Mouse (Mus musculus) myocyte (in vitro differentiated cells): ENCODE measurements at regions not wholly inside any gene's neighbourhood (a gene's known extent, or its start where the extent isn't known, plus 50 kb on each side); places are given as distances from the start of the nearest gene placed in this dataset.

Experiments
- H3K27me3 ChIP-seq: one replicate; pipeline ENCODE4 v1.6.1; 2011; ENCODE audit not compliant: control insufficient read depth, insufficient read depth, insufficient read length
- H3K36me3 ChIP-seq: one replicate; pipeline ENCODE4 v1.6.1; 2011; ENCODE audit not compliant: control insufficient read depth, insufficient read depth
- H3K4me2 ChIP-seq: one replicate; pipeline ENCODE4 v1.6.1; 2011; ENCODE audit warnings: low read depth, control low read depth
- H3K4me3 ChIP-seq: one replicate; pipeline ENCODE4 v1.5.1; 2011; ENCODE audit warnings: mild to moderate bottlenecking, control low read depth, moderate library complexity
- H3K79me2 ChIP-seq: one replicate; pipeline ENCODE4 v1.6.1; 2011; ENCODE audit not compliant: control insufficient read depth, insufficient read depth
- H3ac ChIP-seq: one replicate; pipeline ENCODE4 v1.6.1; 2011; ENCODE audit not compliant: control insufficient read depth, insufficient read length
- CEBPB ChIP-seq: IDR thresholded peaks from 2 replicates; pipeline ENCODE4 v1.6.1; 2011; ENCODE audit warnings: mild to moderate bottlenecking, moderate library complexity; ENCODE audit not compliant: poor library complexity, insufficient read depth, severe bottlenecking
- E2F4 ChIP-seq: IDR thresholded peaks from one replicate; pipeline ENCODE4 v1.6.1; 2011; ENCODE audit warnings: mild to moderate bottlenecking, control low read depth, moderate library complexity; ENCODE audit not compliant: insufficient read depth
- MAX ChIP-seq: IDR thresholded peaks from one replicate; pipeline ENCODE4 v1.6.1; 2011; ENCODE audit warnings: low read depth, mild to moderate bottlenecking, control low read depth
- MYOD1 ChIP-seq, 3 experiments: IDR thresholded peaks; one replicate each; pipeline ENCODE4 v1.6.1; 2011; ENCODE audit warnings: control low read depth in 2 of 3, low read depth in 2 of 3, mild to moderate bottlenecking in 2 of 3, moderate library complexity in 1 of 3; ENCODE audit not compliant: insufficient read length in 2 of 3, control insufficient read depth in 1 of 3
- MYOG ChIP-seq, 3 experiments: IDR thresholded peaks; one replicate each; pipeline ENCODE4 v1.6.1; 2011; ENCODE audit warnings: control low read depth in 2 of 3, low read depth in 2 of 3, mild to moderate bottlenecking in 2 of 3; ENCODE audit not compliant: insufficient read length in 2 of 3, control insufficient read depth in 1 of 3, insufficient read depth in 1 of 3
- POLR2A ChIP-seq: IDR thresholded peaks from one replicate; pipeline ENCODE4 v1.6.1; 2011; ENCODE audit warnings: low read depth, mild to moderate bottlenecking, control low read depth, moderate library complexity; ENCODE audit not compliant: insufficient read length
- POLR2AphosphoS2 ChIP-seq: IDR thresholded peaks from one replicate; pipeline ENCODE4 v1.6.1; 2011; ENCODE audit warnings: low read depth, control low read depth; ENCODE audit not compliant: insufficient read length
- REST ChIP-seq: IDR thresholded peaks from one replicate; pipeline ENCODE4 v1.6.1; 2011; ENCODE audit warnings: mild to moderate bottlenecking, control low read depth, moderate library complexity; ENCODE audit not compliant: insufficient read depth, insufficient read length
- SRF ChIP-seq: IDR thresholded peaks from one replicate; pipeline ENCODE4 v1.6.1; 2011; ENCODE audit warnings: low read depth; ENCODE audit not compliant: control insufficient read depth, insufficient read length
- TCF12 ChIP-seq: IDR thresholded peaks from one replicate; pipeline ENCODE4 v1.6.1; 2011; ENCODE audit warnings: mild to moderate bottlenecking, control low read depth; ENCODE audit not compliant: poor library complexity, insufficient read depth, severe bottlenecking
- TCF3 ChIP-seq: IDR thresholded peaks from one replicate; pipeline ENCODE4 v1.6.1; 2011; ENCODE audit warnings: low read depth, control low read depth; ENCODE audit not compliant: insufficient read length
- USF1 ChIP-seq: IDR thresholded peaks from one replicate; pipeline ENCODE4 v1.6.1; 2011; ENCODE audit warnings: low read depth, mild to moderate bottlenecking, control low read depth, moderate library complexity

DNA sequence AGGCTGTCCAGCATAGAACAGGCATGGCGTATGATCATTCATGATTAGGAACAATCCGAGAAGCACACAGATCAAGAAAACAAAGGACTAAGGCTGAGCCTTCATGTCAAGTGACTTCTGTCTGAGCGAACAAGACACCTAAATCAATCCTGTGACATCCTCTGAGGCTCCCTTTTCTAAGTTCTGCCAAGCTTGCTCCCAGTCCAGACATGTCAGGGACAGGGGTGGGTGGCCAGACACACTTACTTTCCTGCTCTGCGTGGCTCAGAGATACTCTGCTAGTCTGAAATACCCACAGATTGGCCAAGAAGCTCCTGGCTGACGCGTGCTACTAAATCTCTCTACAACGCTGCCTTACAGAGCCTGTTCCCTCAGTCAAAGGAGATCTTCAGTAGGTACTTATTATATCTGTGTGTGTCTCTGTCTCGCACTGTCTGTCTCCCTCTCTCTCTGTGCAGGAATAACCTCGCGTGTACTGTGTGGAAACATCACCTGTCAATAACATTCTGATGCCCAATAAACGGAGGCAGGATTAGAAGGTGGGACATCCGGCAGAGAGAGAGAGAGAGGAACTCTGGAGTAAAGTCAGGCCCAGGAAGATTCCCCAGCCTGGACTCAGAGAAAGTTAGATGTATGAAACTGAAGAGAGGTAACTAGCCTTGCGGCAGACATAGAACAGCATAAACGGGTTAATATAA is 163.5 kb downstream of the Fam43a start:
- Histone ChIP-seq H3K27me3 (no peaks in the 10 kb centered on the region), H3K79me2 (no peaks in the 10 kb centered on the region), H3K4me2 (no peak overlapping the region), H3K4me3 (no peak overlapping the region), H3ac (no peak overlapping the region), H3K36me3 (no peaks in the 10 kb centered on the region)
- TF ChIP-seq POLR2A (no peak), CEBPB (no peak), MYOG (IDR thresholded peaks at IDR 0.05; ENCODE audit: control insufficient read depth in 1 of 3, insufficient read depth in 1 of 3, insufficient read length in 2 of 3, low read depth in 2 of 3) (no peak), MAX (no peak), E2F4 (no peak), REST (no peak), USF1 (no peak), MYOD1 (IDR thresholded peaks at IDR 0.05; ENCODE audit: control insufficient read depth in 1 of 3, insufficient read length in 2 of 3, low read depth in 2 of 3) (no peak)

DNA sequence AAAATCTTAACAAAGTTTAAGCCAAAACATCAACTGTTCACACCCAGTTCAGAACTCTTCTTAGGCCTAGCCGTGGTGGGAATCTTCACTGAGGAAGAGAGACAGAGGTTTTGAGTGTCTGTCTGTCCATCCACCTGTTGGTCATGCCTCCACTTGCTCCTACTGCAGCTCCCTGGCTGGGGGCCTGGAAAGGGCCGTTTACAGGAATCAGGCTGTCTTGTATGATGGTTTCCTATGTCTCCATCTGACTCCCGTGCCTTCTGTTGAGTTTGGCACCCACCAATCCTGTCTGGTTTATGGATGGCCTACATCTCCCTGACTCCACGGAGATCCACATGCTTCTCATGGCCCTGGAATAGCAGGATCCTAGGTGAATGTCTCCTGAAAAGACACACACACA is 166.1 kb downstream of the Fam43a start:
- Histone ChIP-seq H3K4me3 (no peak overlapping the region), H3K4me2 (no peak overlapping the region), H3K36me3 (no peaks in the 10 kb centered on the region), H3K79me2 (no peaks in the 10 kb centered on the region), H3K27me3 (no peaks in the 10 kb centered on the region), H3ac (no peak overlapping the region)
- TF ChIP-seq REST (no peak), TCF3 (no peak), POLR2AphosphoS2 (no peak), POLR2A (no peak), SRF (no peak), MYOG (IDR thresholded peaks at IDR 0.05; ENCODE audit: control insufficient read depth in 1 of 3, insufficient read depth in 1 of 3, insufficient read length in 2 of 3, low read depth in 2 of 3) (no peak), USF1 (no peak), TCF12 (no peak), E2F4 (no peak), MAX (no peak)

- TF ChIP-seq REST: no peak
- no peak for TF ChIP-seq POLR2A
- no peak for TF ChIP-seq TCF12
- TF ChIP-seq CEBPB: no peak
- no peak for TF ChIP-seq POLR2AphosphoS2
- no peak for TF ChIP-seq USF1
- no peak for TF ChIP-seq MYOG (IDR thresholded peaks at IDR 0.05; ENCODE audit: control insufficient read depth in 1 of 3, insufficient read depth in 1 of 3, insufficient read length in 2 of 3, low read depth in 2 of 3)
- no peak for TF ChIP-seq MAX
- no peak for TF ChIP-seq E2F4
- H3K4me2 ChIP-seq: no peak overlapping the region
- no peaks in the 10 kb centered on the region for H3K27me3 ChIP-seq
Measured at GRCm38 (mm10) chr16:30769007-30769442, 169.5 kb downstream of the Fam43a start.

DNA sequence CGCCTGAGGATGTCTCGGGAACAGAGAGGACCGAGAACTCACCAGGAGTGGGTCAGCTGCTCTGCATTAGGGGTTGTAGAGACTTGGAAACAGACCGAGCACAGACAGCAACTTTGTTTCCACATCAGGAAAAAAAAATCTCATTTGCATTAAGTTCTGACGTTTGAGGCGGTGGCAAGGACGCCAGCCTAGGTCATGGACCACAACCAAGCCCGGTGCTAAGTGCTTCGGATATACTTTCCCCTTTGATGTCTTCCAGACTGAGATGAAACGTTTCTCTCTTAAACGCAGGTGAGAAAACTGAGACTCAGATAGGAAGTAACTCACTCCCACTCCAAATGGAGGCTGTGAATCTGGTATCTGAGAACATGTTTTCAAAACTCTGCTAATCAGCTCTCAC is 169.9 kb downstream of the Fam43a start:
- Histone ChIP-seq H3ac (no peak overlapping the region), H3K4me3 (no peak overlapping the region), H3K36me3 (no peaks in the 10 kb centered on the region), H3K27me3 (no peaks in the 10 kb centered on the region), H3K4me2 (no peak overlapping the region), H3K79me2 (no peaks in the 10 kb centered on the region)
- TF ChIP-seq POLR2AphosphoS2 (no peak), MYOG (IDR thresholded peaks at IDR 0.05; ENCODE audit: control insufficient read depth in 1 of 3, insufficient read depth in 1 of 3, insufficient read length in 2 of 3, low read depth in 2 of 3) (no peak), CEBPB (no peak), E2F4 (no peak), TCF12 (no peak), TCF3 (no peak), USF1 (no peak), REST (no peak), POLR2A (no peak), MAX (no peak), MYOD1 (IDR thresholded peaks at IDR 0.05; ENCODE audit: control insufficient read depth in 1 of 3, insufficient read length in 2 of 3, low read depth in 2 of 3) (no peak), SRF (no peak)

More at GRCm38 (mm10) chr16:30769007-30769442, 169.5 kb downstream of the Fam43a start:
- H3K79me2 ChIP-seq: no peaks in the 10 kb centered on the region
- H3ac ChIP-seq: no peak overlapping the region
- no peak overlapping the region for H3K4me3 ChIP-seq
- no peaks in the 10 kb centered on the region for H3K36me3 ChIP-seq

GRCm38 (mm10) chr16:30772802-30773201 is 173.3 kb downstream of the Fam43a start:
- Histone ChIP-seq H3K4me3 (no peak overlapping the region), H3ac (no peak overlapping the region), H3K36me3 (no peaks in the 10 kb centered on the region), H3K79me2 (no peaks in the 10 kb centered on the region), H3K27me3 (no peaks in the 10 kb centered on the region), H3K4me2 (no peak overlapping the region)
- TF ChIP-seq POLR2A (no peak), CEBPB (no peak), E2F4 (no peak), USF1 (no peak)
